Mouse (Mus musculus) MEL (cell line): Measurements from ENCODE around the gene Fam129a.

ENCODE experiments used
- CTCF ChIP-seq, 3 experiments: IDR thresholded peaks in 2 of 3; conservative IDR thresholded peaks in 1 of 3; 2 replicates each; pipeline ENCODE4 v1.5.1; 2011 to 2012; ENCODE audit warnings: low read length in 3 of 3, low read depth in 2 of 3, mild to moderate bottlenecking in 2 of 3, improper control_type of control experiment in 1 of 3, inconsistent platforms in 1 of 3, mixed read lengths in 1 of 3, moderate library complexity in 1 of 3; ENCODE audit not compliant: control insufficient read depth in 1 of 3, insufficient read depth in 1 of 3, poor library complexity in 1 of 3, severe bottlenecking in 1 of 3
- E2F4 ChIP-seq: IDR thresholded peaks from 2 replicates; pipeline ENCODE4 v1.6.1; 2011; ENCODE audit warnings: low read depth, low read length, improper control_type of control experiment, borderline replicate concordance
- EP300 ChIP-seq, 2 experiments: IDR thresholded peaks; 2 replicates each; pipeline ENCODE4 v1.6.1; 2011; ENCODE audit warnings: improper control_type of control experiment in 2 of 2, low read length in 2 of 2, low read depth in 1 of 2, mild to moderate bottlenecking in 1 of 2
- GATA1 ChIP-seq: IDR thresholded peaks from 2 replicates; pipeline ENCODE4 v1.6.1; 2011; ENCODE audit warnings: low read depth, low read length, improper control_type of control experiment
- KAT2A ChIP-seq: conservative IDR thresholded peaks from 2 replicates; pipeline ENCODE4 v1.6.1; 2012; ENCODE audit warnings: low read depth, low read length, improper control_type of control experiment, inconsistent platforms
- MAFK ChIP-seq: IDR thresholded peaks from 2 replicates; pipeline ENCODE4 v1.6.1; 2011; ENCODE audit warnings: low read depth, mild to moderate bottlenecking, low read length, improper control_type of control experiment, borderline replicate concordance
- MXI1 ChIP-seq: IDR thresholded peaks from 2 replicates; pipeline ENCODE4 v1.6.1; 2011; ENCODE audit warnings: mild to moderate bottlenecking, low read depth, low read length, improper control_type of control experiment
- POLR2A ChIP-seq, 2 experiments: IDR thresholded peaks; 2 replicates each; pipeline ENCODE4 v1.6.1; 2011 to 2012; ENCODE audit warnings: low read length in 2 of 2, mild to moderate bottlenecking in 2 of 2, control low read depth in 1 of 2, improper control_type of control experiment in 1 of 2, low read depth in 1 of 2, moderate library complexity in 1 of 2; ENCODE audit not compliant: control insufficient read depth in 1 of 2, insufficient read depth in 1 of 2, poor library complexity in 1 of 2
- RAD21 ChIP-seq: IDR thresholded peaks from 2 replicates; pipeline ENCODE4 v1.6.1; 2011; ENCODE audit warnings: mild to moderate bottlenecking, low read depth, low read length, improper control_type of control experiment
- USF1 ChIP-seq: IDR thresholded peaks from 2 replicates; pipeline ENCODE4 v1.6.1; 2014; ENCODE audit warnings: low read depth, mild to moderate bottlenecking, inconsistent platforms, low read length, improper control_type of control experiment, moderate library complexity
- ZC3H11A ChIP-seq: IDR thresholded peaks from 2 replicates; pipeline ENCODE4 v1.6.1; 2012; ENCODE audit warnings: low read depth, mild to moderate bottlenecking, inconsistent platforms, low read length, improper control_type of control experiment

GRCm38 (mm10) chr1:151594906-151595305, 23.9 kb downstream of the Fam129a start:
- TF ChIP-seq MAFK: no peak
- TF ChIP-seq MXI1: no peak
- no peak for TF ChIP-seq KAT2A
- no peak for TF ChIP-seq EP300 (IDR thresholded peaks at IDR 0.05; ENCODE audit: low read depth in 1 of 2, low read length in 2 of 2)
- TF ChIP-seq CTCF (IDR thresholded peaks at IDR 0.05 in 2 of 3, conservative IDR thresholded peaks at IDR 0.05 in 1 of 3; ENCODE audit: control insufficient read depth in 1 of 3, insufficient read depth in 1 of 3, low read depth in 2 of 3, low read length in 3 of 3, poor library complexity in 1 of 3, severe bottlenecking in 1 of 3): no peak
- no peak for TF ChIP-seq USF1
- TF ChIP-seq POLR2A (IDR thresholded peaks at IDR 0.05; ENCODE audit: control insufficient read depth in 1 of 2, insufficient read depth in 1 of 2, low read depth in 1 of 2, low read length in 2 of 2, poor library complexity in 1 of 2): no peak
- no peak for TF ChIP-seq RAD21
- TF ChIP-seq E2F4: no peak
- no peak for TF ChIP-seq ZC3H11A
- TF ChIP-seq GATA1: no peak
